Mouse (Mus musculus): ENCODE measurements around the gene Vhl.

Vhl gene

DNA sequence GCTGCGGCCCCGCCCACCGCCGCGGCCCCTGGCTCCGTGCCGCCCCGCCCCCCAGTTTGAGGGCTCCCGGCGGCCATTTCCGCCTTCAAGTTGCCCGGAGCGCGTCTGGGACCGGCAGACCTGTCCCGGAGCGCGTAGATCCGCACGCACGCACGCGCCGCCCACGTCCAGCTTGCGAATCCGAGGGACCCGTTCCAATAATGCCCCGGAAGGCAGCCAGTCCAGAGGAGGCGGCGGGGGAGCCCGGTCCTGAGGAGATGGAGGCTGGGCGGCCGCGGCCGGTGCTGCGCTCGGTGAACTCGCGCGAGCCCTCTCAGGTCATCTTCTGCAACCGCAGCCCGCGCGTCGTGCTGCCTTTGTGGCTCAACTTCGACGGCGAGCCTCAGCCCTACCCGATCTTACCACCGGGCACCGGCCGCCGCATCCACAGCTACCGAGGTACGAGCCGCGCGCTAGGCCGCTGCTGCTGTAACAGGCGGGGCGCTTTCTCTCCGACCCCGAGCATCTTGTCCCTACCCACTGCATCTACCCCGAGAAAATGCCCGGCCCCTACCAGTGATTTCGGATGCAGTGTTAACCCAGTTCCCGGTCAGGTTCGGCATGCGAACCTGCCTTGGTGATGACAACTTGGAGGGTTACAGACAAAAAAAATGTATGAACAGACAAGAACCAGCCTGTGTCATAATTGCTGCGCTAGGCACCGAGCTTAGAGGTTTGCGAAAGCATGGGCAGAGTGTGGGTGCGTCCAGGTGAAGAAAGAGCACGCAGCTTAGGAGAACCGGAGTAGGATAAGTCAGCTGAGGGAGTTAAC lies at the start of gene Vhl:
Gene Vhl (plus strand): TSS at position 19 of the 811 bp plus-strand sequence.
- DNase-seq (ENCODE audit: low read depth, low spot score) = peak; percentile 77

DNA sequence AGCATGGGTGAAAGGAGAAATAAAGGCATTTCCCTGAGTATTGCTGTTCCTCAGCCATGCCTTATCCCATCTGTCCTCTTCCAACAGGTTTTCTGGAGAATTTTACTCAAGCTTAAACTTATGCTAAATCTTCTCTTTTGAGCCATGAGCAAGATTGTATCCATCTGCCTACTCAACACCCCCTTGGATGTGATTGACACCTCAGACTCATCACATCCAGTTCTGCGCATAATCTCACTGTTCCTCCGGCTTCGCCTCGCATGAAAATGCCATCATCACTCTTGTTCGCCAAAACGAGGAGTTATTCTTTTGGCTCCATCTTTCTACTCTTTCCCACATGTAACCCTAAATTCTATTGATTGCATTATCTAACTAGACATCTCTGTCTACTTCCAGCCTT lies 47.7 kb upstream of the Vhl start:
- no peak for DNase-seq (ENCODE audit: low read depth, low spot score)

DNA sequence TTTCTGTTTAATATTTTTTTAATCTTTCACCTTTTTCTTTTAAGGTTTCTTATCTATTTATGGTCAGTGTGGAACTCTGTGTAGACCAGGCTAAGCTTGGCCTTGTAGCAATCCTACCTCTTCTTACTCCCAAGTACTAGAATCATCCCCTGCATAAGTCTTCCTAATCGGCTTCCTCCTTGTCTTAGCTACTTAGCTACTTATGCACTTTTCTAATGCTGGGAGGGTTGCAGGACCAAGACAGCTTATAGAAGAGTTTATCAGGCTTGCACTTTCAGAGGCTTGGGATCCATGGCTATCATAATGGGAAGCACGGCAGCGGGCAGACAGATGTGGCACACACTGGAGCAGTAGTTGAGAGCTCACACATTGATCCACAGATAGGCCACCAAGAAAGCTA lies 44.5 kb upstream of the Vhl start:
- no peak for DNase-seq (ENCODE audit: low read depth, low spot score)

DNA sequence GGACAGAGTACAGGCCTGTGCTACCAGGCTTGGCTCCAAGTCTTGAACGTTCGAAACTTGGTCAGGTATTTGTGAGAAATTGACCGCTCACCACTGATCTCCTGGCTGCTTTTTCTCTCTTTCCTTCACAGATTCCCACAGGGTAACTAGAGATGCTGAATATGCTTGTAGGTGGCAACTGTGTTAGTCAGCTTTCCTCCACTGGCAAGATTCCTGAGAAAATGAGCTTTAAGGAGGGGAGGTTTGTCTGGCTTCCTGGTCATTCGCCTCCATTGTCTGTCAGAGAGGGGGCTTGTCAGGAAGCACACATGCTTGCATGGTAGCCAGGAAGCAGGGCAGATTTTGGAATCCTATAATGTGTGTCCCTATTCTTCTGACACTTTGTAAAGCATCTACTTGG lies 40.7 kb upstream of the Vhl start:
- DNase-seq (ENCODE audit: low read depth, low spot score) = no peak

DNA sequence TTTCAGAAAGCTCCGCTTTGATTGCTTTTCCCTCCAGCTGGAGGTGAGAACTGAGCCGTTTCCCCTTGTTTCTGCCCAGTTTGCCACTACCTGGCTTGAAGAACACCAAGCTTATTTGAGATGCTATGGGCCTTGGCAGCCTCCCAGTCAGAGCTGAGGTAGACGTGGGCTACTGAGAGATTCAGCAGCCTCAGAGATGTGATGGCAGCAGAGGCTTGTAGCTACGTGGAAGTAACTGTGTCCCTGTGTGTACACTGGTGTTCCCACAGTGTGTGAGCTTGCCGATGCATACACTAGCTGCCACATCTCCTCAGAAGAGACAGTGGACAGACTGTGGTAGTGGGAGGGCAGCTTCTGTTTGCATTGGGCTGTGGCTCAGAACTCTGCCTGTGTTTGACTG lies 38.7 kb upstream of the Vhl start:
- no peak for DNase-seq (ENCODE audit: low read depth, low spot score)

DNA sequence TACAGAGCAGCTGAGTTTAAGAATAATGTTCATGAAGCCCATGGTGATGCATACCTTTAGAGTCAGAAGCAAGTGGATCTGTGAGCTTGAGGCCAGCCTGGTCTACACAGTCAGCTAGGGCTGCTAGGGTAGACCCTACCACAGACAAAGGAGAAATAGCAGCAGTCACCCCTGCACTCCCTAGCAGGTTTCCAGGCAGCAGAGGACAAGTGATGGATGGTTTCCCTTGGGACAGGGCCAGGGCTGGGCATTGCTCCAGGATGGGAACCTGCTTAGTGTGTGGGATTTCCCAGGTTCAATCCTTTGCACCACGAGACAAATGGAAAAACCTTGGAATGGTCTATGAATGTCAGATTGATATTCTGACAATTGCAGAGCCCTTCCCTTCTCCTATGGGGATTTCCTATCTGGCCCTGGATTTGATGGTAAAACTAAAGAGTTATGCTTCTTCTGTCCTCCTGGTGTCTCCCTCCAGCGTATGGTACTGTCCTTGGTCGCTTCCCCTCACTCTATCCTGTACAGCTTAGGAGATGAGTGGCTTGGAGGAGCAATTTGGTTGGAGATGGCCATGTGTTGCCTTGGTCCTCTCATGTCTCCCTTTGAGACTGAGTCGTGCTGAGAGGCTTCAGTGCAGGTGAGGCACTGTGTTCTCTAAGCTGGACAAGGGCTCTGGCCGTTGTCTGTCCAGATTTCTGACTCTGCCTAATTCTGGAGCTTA lies 37.1 kb upstream of the Vhl start:
- DNase-seq (ENCODE audit: low read depth, low spot score) = no peak

DNA sequence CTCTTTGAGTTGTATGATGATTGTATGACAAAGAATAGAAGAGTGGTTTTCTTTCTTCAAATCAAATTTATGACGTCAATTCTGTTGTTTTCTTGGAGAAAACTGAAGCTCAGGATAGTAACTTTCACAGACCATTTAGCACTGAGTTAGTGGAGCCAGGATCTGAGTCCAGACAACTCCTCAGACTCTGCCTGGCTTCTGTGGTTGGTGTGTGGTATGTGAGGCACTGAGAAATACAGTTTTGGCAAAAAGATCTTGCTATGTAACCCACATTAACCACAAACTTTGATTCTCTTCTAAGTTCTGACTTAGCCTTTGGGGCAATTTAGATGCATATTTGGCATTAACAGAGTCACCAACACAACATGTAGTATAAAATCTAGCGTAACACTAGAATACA lies 31.1 kb upstream of the Vhl start:
- no peak for DNase-seq (ENCODE audit: low read depth, low spot score)

DNA sequence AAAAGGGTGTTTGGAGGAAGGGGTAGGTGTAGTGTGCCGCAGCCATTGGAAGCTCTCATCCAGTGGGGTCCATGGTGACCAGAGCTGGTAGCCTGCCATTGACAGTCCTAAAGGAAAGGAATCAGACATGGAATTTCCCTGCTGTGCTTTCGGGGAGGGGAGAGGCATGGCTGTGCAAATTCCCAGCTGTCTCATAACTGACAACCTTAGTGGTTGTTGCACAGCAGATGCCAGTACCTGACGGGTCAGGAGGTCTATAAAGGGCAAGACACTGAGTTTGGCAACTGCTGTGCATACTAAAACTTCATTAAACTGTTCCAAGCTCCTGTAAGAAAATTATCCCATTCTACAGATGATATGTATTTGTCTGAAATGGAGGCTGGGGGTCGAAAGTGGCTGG lies 25.8 kb upstream of the Vhl start:
- DNase-seq (ENCODE audit: low read depth, low spot score) = no peak

DNA sequence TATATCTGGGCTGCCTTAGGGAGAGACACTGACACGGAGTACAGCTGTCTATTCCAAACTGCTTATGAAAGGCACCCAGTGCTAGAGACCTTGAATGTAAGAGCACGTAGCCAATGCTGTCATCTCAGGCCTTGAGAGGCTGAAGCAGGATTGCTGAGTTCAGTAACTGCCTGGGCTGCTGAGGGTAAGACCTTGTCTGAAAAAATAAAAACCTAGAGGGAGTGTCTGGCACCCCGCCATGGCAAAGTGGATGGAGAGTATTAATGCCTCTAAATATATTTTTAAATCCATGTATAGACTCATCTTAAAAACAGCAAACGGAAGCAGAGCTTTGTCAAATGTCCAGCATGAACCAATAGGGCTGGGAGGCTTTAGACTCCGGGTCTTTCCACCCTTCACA lies 23.9 kb upstream of the Vhl start:
- DNase-seq (ENCODE audit: low read depth, low spot score) = no peak

DNA sequence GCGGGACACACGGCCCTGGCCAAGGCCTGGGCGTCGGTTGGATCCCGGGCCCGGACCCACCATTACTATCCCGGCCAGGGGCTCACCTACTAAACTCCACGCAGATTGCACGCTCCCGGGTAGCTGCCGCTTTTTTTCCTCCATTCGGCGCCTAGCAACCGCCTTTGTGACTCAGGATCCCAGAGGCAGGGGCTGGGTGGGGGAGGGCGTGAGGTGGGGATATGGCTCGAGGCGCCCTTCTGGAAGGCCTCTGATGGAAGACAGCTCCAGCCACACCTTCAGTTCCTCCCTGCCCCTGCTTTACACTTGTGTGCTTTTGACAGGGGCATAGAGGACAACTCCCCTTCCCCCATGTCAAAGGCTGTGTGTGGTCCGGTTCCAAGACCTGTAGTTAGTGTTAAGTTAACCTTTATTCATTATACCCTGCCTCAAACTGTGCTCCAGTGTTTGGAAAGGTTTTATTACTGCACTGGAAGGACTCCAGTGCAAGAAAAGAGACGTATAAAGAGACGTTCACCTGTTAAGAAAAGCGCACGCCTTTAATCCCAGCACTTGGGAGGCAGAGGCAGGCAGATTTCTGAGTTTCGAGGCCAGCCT lies 23.1 kb upstream of the Vhl start, which contains the start of gene Fancd2os:
Gene Fancd2os (minus strand): TSS at position 173 of the 597 bp plus-strand sequence.
- no peak for DNase-seq (ENCODE audit: low read depth, low spot score)

DNA sequence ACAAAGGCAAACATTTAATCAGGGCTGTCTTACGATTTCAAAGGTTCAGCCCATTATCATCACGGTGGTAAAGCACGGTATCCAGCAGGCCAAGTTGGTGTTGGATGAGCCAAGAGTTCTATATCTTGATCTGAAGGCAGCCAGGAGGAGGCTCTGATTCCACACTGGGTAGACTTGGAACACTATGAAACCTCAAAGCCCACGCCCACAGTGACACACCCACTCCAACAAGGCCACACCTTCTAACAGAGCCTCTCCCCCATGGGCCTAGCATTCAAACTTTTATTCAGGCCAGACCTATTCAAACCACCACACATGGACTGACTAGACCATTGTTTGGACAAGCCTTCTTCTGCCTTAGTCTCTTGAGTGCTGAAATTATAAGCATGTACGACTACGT lies 20.9 kb upstream of the Vhl start:
- no peak for DNase-seq (ENCODE audit: low read depth, low spot score)

DNA sequence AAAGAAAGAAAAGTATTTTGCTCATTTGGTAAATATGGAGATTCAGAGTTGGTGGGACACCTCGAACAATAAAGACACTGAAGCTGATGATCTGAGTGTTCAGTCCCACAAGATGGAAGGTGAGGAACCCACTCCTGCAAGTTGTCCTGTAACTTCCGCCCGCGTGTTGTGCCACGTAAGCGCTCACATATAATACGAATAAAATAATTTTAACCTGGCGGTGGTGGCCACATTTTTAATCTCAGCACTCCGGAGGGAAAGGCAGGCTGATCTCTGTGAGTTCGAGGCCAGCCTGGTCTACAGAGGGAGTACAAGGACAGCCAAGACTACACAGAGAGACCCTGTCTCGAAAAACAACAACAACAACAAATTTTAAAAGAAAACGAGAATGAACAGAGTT lies 19.8 kb upstream of the Vhl start:
- no peak for DNase-seq (ENCODE audit: low read depth, low spot score)

DNA sequence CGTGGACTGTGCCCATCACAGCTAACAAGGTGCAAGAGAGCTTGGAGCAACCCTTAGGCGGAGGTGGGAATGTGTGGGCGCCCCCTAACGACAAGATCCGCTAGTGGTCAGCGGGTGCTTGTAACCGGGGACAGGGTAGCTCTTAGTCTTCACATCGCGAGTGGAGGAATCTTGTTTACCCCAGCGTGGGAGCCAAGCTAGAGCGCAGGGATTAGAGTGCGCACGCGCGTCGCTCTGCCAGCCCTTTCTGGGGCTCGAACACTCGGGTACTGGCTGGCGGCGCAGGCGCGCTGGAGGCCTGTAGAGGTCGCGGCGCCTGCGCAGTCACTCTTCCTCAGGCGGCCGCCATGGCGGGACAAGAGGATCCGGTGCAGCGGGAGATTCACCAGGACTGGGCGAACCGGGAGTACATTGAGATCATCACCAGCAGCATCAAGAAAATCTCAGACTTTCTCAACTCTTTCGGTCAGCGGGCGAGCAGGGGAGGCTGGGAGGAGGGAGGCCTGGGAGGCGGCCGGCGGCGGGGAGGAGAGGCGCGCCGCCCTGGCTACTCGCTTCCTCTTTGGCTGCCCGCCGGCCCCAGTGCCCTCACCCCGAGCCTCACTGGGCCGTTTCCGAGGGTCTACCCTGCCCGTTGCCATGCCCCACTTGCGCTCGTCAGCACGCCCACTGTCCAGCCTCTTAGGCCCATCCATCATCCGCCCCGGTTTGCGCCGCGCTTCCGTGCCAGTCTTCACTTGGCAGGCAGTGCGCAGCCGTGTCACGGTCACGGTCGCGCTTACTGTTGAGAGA lies 19.1 kb upstream of the Vhl start, which contains the start of gene Brk1:
Gene Brk1 (plus strand): TSS at position 341 of the 792 bp plus-strand sequence.
- DNase-seq (ENCODE audit: low read depth, low spot score) = peak; percentile 89

DNA sequence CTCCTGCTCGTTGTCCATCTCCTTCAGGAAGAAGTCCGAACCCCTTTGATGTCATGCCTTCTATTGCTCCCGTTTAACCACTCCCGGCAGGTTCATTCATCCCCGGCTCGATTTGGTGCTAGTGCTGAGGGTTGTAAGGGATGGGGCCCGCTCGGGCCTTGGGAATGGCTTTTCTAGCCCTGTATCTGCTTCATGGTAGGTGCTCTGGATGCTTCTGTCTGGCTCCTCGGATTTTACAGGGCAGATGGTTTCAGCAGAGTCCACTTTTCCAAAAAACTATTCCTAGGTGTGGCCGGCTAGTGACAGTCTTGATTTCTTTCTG lies 18.6 kb upstream of the Vhl start:
- no peak for DNase-seq (ENCODE audit: low read depth, low spot score)

DNA sequence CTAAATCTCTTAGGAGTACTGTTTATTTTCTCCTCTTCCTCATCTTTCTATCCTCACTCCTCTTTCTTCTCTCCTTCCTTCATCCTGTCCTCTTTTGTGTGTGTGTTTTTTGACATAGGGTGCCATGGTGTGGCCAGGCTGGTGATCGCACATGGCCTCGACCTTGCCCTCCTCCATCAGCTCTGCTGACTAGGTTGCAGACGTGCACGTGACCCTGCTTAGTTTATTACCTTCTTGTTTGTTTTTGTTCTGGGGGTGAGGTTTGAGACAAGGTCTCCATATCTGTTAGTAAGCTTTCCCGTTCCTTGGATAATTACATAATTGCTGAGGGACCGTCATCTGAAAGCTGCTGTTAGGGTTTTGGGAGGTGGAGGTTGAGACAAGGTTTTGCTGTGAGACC lies 14.9 kb upstream of the Vhl start:
- DNase-seq (ENCODE audit: low read depth, low spot score) = no peak

DNA sequence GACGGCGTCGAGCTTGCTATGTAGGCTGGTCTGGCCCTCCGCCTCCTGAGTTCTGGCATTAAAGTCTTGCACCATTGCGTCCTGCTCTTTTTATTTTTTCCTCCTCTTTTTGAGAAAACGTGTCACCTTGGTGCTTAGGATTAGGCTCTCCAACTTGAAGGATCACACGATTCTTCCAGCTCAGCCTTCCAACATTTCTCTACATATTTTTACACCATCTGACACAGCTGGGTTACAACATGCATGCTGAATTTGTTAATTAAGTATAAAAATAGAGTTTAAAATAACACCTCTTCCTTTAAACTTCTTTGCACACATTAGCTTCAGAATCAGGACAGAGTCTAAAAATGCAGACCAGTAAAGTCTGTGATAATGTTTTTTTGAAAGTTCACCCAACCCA lies 14.5 kb upstream of the Vhl start:
- DNase-seq (ENCODE audit: low read depth, low spot score) = no peak

DNA sequence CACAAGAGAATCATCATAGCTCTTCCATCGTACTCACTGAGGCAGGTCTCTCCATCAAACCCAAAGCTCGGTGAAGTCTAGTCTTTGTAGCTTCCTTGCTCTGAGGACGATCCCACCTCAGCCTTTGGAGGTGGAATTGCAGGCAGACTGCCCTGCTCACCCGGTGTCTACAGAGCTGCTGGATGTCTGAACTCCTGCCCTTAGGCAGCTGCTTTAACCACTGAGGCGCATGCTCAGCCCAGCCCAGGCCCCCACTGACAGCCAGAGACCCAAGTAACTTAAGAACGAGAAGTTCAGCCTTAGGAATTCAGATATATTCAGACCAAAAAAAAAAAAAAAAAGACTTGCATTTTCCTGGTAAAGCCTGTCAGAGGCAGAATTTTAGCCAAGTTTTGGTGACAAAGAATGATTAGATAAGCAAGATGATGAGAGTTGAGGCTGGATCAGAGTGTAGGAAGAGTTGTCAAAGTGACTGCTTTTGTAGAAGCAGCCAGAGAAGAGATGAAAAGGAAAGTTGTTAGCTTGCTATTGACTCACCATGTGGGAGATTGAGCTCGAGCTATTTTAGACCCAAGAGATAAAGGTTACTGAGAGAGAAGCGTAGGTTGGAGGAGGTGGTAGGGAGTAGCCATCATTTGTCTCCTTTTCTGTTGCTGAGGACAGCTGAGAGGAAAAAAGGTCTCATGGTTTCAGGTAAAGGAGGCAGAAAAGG lies 11.3 kb upstream of the Vhl start:
- no peak for DNase-seq (ENCODE audit: low read depth, low spot score)

DNA sequence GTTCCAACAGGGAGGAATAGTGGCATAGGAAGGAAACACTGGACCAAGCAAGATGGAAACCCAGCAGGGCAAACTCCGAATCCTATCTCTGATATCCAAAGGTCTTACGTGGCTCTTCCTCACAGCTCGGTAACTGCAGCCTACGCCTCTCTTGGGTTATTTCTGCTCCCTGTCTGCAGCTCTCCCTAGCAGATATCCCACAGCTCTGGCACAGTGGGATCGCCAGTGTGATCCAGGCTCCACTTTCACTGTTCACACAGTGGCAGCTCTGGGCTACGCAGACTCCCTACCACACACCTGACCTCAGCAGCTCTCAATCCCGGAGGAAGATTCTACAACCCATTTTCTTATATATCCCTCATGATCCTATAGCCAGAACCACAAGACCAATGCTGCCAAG lies 9.6 kb upstream of the Vhl start:
- DNase-seq (ENCODE audit: low read depth, low spot score) = no peak

DNA sequence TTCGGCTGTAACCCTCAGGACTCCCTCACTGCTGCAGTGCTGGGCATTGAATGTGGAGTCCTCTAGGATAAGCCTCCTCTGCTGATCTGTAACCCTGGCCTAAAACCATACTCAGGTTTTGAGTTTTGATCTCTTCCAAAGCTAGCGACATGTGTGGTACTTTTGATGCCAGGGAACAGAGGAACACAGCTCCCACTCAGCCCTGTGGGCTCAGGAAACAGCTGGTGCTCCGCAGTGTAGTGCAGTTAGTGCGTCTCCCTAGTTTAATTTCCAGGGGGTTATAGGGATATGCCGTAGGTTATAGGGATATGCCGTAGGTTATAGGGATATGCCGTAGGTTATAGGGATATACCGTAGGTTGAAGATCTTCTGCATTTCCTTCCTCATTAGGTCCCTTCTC lies 8.8 kb upstream of the Vhl start:
- DNase-seq (ENCODE audit: low read depth, low spot score) = no peak

DNA sequence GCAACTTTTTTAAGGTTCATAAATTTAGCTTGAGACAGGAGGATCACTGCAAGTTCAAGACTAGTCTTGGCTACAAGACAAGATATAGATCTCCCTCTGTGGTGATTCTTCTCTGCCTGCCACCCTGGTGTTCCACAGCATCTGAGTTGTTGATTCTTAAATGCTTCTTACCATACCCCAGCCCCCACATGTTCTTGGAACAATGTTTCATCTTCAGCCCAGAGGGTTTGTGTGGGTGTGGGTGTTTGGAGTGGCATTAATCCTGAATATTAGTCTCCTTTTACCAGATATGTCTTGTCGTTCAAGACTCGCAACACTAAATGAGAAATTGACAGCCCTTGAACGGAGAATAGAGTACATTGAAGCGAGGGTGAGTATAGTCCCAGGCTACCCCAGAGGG lies 8.3 kb upstream of the Vhl start:
- DNase-seq (ENCODE audit: low read depth, low spot score) = no peak

DNA sequence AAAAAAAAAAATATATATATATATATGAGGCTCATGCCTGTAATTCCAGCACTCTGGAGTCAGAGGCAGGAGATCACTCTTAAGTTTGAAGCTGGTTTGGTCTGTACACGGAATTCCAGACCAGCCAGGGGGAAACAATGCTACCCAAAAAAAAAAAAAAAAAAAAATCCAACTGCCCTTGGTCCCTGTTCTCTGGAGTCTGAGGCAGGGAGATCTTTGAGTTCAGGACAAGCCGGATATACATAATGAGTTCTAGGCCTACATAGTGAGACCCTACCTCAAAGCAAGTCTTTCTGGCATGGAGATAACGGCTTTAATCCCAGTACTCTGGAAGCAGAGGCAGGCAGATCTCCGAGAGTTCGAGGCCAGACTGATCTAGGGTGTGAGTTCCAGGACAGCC lies 373 bp upstream of the Vhl start:
- no peak for DNase-seq (ENCODE audit: low read depth, low spot score)
